Mouse (Mus musculus): Measurements from ENCODE around the gene Olfr1095. TPM values are rescaled to one million over a fixed set of nuclear protein-coding genes. Genes with fewer than 3 reads are reported as not detected.

The Olfr1095 gene
- not detected for total RNA-seq (2023)

DNA sequence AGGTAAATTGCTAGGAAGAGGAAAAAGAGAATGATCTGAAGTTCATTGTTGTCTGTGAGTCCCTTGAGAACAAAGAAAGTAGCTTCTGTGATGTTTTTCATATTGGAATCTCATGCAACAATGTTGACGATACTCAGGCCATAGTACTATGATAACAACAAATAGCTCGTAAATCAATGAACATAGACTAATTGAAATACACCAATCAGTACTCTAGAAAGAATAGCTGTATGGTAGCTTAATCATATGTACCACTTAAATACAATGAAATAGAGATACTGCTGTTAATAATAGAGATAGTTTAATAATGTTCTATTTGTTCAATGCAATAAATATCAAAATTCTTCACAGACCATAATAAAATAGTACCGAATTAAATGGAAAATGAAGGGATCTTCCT lies at the start of gene Olfr1095:
Olfr1095 (minus strand) TSS at position 101 of the 400 bp plus-strand sequence.

DNA sequence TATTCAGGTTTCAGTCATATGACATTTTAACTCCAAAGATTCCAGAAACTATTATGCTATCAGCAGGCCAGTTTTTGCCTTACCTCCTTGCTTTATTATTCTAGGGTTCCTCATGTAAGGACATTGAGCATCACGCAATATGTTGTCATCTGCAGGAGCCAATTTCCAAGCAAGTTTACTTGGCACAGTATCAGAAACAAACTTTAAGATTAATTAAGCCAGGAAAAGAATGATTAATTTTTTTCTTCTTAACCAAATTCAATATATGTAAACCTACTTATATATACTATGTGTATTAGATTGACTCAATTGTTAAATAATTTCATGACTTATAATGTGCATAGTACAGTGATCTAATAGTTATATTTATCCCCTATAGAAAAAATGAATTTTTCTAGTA lies 40.6 kb upstream of the Olfr1095 start, which contains the start of gene Olfr1097:
Olfr1097 (minus strand) TSS at position 101 of the 400 bp plus-strand sequence.

GRCm38 (mm10) chr2:86874702-86875101 lies 23.2 kb upstream of the Olfr1095 start, which contains the start of gene Gm13723:
Gm13723 (minus strand) TSS chr2:86874802.

DNA sequence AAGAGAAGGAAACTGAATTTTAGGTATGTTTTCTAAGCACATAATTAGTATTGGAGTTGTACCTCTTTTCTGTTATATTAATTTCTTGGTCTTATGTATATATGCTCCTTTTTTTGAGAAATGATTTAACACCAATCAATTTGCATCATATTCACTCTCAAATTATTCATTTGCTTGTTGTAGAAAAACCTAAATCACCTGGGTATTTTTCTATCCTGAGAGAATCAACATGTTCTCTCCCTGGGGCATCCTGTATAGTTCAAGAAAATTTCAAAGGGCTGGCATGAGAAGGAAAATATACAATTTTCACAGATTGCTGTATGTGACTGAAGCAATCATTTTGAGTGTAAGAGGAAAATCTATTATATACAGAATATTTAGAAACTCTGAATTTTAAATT lies 27.1 kb downstream of the Olfr1095 start, which contains the start of gene Olfr1094:
Olfr1094 (plus strand) TSS at position 301 of the 400 bp plus-strand sequence.

DNA sequence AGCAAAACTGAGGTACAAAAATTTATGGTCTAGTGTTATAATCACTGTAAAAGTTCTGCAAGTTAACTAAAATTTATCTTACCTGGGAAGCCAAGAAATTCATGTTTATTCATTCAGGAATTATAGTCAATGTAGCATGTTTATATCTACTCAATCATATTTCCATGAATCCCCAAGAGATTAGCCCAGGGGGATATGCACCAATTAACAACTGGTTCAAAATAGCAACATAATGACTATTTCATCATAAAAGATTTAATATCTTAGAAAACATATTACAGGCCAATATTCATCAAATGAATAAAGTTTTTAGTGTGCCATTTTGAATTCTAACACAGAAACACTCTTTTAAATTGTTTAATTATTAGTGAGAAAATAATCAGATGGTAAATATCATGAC lies 41.6 kb downstream of the Olfr1095 start, which contains the start of gene Olfr141:
Olfr141 (minus strand) TSS at position 101 of the 400 bp plus-strand sequence.

Other genes starting within 250 kb of the Olfr1095 start
- gene Olfr1084, start 212.0 kb downstream of the Olfr1095 start, total RNA-seq (2023): not detected
- gene Olfr1085, start 189.7 kb downstream of the Olfr1095 start, total RNA-seq (2023): not detected
- gene Olfr1086, start 171.6 kb downstream of the Olfr1095 start, total RNA-seq (2023): not detected
- gene Olfr1087, start 153.3 kb downstream of the Olfr1095 start, total RNA-seq (2023): not detected
- gene Olfr1089, start 118.0 kb downstream of the Olfr1095 start, total RNA-seq (2023): not detected
- gene Olfr1090, start 92.7 kb downstream of the Olfr1095 start, total RNA-seq (2023): not detected
- not detected for gene Olfr1093, start 69.2 kb downstream of the Olfr1095 start, total RNA-seq (2023)
- not detected for gene Olfr141, start 41.7 kb downstream of the Olfr1095 start, total RNA-seq (2023)
- not detected for gene Olfr1094, start 27.0 kb downstream of the Olfr1095 start, total RNA-seq (2023)
- gene Gm13723, start 23.1 kb upstream of the Olfr1095 start, total RNA-seq (2023): not detected
- gene Olfr1097, start 40.5 kb upstream of the Olfr1095 start, total RNA-seq (2023): not detected
- gene Olfr1098, start 72.8 kb upstream of the Olfr1095 start, total RNA-seq (2023): not detected
- not detected for gene Olfr1099, start 109.0 kb upstream of the Olfr1095 start, total RNA-seq (2023)
- not detected for gene Olfr1100, start 128.3 kb upstream of the Olfr1095 start, total RNA-seq (2023)
- gene Olfr1101, start 139.5 kb upstream of the Olfr1095 start, total RNA-seq (2023): not detected
- gene Olfr1102, start 146.7 kb upstream of the Olfr1095 start, total RNA-seq (2023): not detected
- not detected for gene Olfr1104, start 175.4 kb upstream of the Olfr1095 start, total RNA-seq (2023)
- not detected for gene Olfr1105, start 184.8 kb upstream of the Olfr1095 start, total RNA-seq (2023)
- gene Olfr1106, start 200.6 kb upstream of the Olfr1095 start, total RNA-seq (2023): not detected
- gene Olfr1107, start 224.1 kb upstream of the Olfr1095 start, total RNA-seq (2023): not detected
- gene Olfr1109, start 244.3 kb upstream of the Olfr1095 start, total RNA-seq (2023): not detected

Data from B cell, adult 67 days (primary cell).